In the genomic region with DNA sequence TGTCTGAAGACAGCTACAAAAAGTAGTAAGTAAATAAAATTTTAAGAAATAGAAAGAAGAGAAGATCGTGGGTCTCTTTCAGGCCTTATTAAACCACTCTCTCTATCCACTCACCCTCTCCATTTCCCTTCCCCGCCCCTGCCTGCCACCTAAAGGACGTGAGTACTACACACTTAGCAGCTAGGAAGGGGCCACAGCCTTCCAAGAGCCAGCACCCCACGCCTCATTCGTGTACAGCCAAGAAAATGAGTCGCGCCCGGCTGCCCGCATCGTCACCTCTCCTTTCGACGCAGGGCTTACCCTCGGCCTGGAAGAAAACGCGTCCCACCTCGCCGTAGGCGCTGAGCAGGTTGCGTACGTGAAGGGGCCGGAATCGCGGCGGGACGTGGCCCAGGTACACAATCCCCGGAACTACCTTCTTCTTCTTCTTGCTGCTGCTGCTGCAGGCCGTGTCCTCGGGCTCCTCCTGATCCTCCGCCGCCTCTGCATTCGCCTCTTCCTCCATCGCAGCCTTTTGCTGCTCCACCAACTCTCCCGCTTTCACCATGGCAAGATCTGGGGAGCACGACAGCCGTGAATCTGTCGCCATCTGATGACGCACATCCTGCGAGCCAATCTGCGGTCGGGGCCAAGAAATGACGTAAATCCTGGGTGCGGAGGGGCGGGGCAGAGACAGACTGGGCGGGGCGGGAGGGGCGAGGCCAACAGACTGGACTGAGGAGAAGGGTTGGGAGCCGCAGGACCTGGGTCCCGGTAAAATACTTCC, we compare ENCODE assay signal across 8 mouse cellular contexts. TPM values are rescaled to one million over a fixed set of nuclear protein-coding genes. Genes with fewer than 3 reads are reported as not detected.
A peak's percentile ranks its signal among the peaks of the same experiment; 100 is the strongest.
DNase-seq lines count a peak whose midpoint lies in the region; ATAC-seq lines count a peak whose summit lies in the region.

TSS of gene Abt1 (minus strand) at position 581 of the 766 bp plus-strand sequence.

- peak; percentile 67 for ATAC-seq in inflammation-experienced regulatory T-cells, adult 6 months

- peak; percentile 93 to 94 for DNase-seq in adrenal gland, adult 18-20 months (ENCODE audit: low spot score in 2 of 2)
- peak; percentile 98 for DNase-seq in embryo, embryonic 10 days (ENCODE audit: low spot score)
- DNase-seq in gastrocnemius, postnatal 14 days = peak; percentile 95
- peak; percentile 96 for DNase-seq in left cerebral cortex, postnatal 25 days (ENCODE audit: low spot score in 2 of 2)
- DNase-seq in mesoderm, embryonic 11.5 days (ENCODE audit: low read depth, low spot score) = peak; percentile 98
- DNase-seq in right cerebral cortex, postnatal 25 days = peak; percentile 95
- DNase-seq in urinary bladder, postnatal 36 days (ENCODE audit: low spot score in 2 of 2) = peak; percentile 84 to 91

- intact Hi-C loops in gastrocnemius, postnatal 14 days (cut with DNase I; ENCODE audit: low total_unique reads) = loop anchor here (10.0 kb wide), 1 partner anchor 171 kb away; no protein-coding TSS in a partner anchor
- intact Hi-C loops in left cerebral cortex, postnatal 25 days (cut with DNase I) = loop anchor here (1.0 kb wide), 1 partner anchor 101 kb away; no protein-coding TSS in a partner anchor

RNA-seq across cellular contexts. Expression of gene Abt1, which starts in this region (rescaled TPM):
- 1 to 10 TPM; 7.9 to 8.4 TPM for total RNA-seq in adrenal gland, adult 18-20 months (2021)
- total RNA-seq in gastrocnemius, postnatal 14 days (2021) = 1 to 10 TPM; 4.5 to 4.7 TPM
- 10 to 100 TPM; 11.3 to 13.4 (median 12.2) TPM for polyA plus RNA-seq in inflammation-experienced regulatory T-cells, adult 6 months (2017; shearing (Covaris generic))
- total RNA-seq in left cerebral cortex, postnatal 25 days (2021) = 1 to 10 TPM; 8.3 to 8.9 TPM

Comparison
In these comparisons a context has a peak if more than half of its experiments do, and no peak if none do; other contexts are left out.
1. Peak in every context shown above with its lines: DNase-seq and ATAC-seq.